Mouse (Mus musculus) C2C12 (cell line): Measurements from ENCODE around the gene Ackr3.

ENCODE experiments used
- CTCF ChIP-seq: IDR thresholded peaks from one replicate; pipeline ENCODE4 v1.5.1; 2011; ENCODE audit not compliant: control insufficient read depth, insufficient read depth, insufficient read length
- FOSL1 ChIP-seq: IDR thresholded peaks from one replicate; pipeline ENCODE4 v1.8.0; 2011; ENCODE audit warnings: mild to moderate bottlenecking, low read length; ENCODE audit not compliant: poor library complexity, insufficient read depth, severe bottlenecking
- MAX ChIP-seq: IDR thresholded peaks from one replicate; pipeline ENCODE4 v1.6.1; 2011; ENCODE audit warnings: mild to moderate bottlenecking, control low read depth
- MYOD1 ChIP-seq: IDR thresholded peaks from one replicate; pipeline ENCODE4 v1.6.1; 2011; ENCODE audit warnings: low read depth; ENCODE audit not compliant: control insufficient read depth, insufficient read length
- MYOG ChIP-seq: IDR thresholded peaks from one replicate; pipeline ENCODE4 v1.6.1; 2011; ENCODE audit not compliant: control insufficient read depth, insufficient read length; ENCODE audit errors: extremely low read depth
- USF1 ChIP-seq: IDR thresholded peaks from one replicate; pipeline ENCODE4 v1.6.1; 2011; ENCODE audit warnings: low read depth, mild to moderate bottlenecking, control low read depth, moderate library complexity

DNA sequence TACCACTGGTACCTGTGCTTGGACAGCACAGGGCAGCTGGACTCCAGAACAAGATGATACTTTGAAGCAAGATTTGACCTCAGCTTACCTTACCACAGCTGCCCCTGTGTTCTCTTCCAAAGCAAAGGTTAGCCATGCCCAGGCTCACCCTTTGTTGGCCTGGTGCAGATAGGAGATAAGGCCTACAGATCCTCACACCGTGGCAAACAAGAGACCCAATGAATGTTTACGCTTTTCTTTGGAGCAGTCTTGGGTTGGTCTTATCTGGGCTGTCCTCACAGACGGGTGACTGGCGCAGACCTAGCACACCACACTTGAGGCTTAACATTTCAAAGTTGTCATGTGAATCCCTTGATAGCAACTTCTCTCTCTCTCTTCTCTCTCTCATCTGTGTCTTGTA, 36.5 kb downstream of the Ackr3 start:
- TF ChIP-seq CTCF = no peak
- TF ChIP-seq USF1 = no peak
- TF ChIP-seq MYOD1 = no peak
- no peak for TF ChIP-seq FOSL1
- no peak for TF ChIP-seq MAX
- no peak for TF ChIP-seq MYOG
